Mouse (Mus musculus) erythroblast, embryonic 14.5 days (primary cell): Measurements from ENCODE around the gene Zfp46.

Experiments
- GATA1 ChIP-seq: IDR thresholded peaks from 2 replicates; pipeline ENCODE4 v1.6.1; 2012; ENCODE audit warnings: low read length, inconsistent platforms, mixed read lengths
- TAL1 ChIP-seq: IDR thresholded peaks from 3 replicates; pipeline ENCODE4 v1.6.1; 2012; ENCODE audit warnings: low read length, inconsistent platforms, mixed read lengths

DNA sequence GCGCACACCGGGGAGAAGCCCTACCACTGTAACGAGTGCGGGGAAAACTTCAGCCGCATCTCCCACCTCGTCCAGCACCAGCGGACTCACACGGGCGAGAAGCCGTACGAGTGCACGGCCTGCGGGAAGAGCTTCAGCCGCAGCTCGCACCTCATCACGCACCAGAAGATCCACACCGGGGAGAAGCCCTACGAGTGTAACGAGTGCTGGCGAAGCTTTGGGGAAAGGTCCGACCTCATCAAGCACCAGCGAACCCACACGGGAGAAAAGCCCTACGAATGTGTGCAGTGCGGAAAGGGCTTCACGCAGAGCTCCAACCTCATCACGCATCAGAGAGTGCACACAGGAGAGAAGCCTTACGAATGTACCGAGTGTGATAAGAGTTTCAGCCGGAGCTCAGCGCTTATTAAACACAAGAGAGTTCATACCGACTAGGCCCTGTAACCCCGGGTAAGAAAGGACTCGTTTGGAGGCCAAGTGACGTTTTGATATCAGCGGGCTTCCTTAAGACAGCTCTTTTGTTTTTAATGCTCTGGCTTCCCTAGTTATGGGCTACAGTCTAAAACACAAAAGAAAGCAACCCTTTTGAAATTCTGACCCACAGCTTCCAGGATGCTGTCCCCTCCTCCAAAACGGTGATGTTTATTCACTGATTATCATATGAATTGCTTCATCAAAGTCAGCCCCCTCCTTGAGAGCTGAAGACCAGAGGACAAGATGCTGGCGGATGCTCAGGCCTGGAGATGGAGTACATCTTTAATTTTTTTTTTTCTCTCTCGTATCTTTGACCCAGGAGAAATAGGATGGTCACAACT lies 6.5 kb downstream of the Zfp46 start:
- TF ChIP-seq GATA1 (no peak), TAL1 (no peak)
